Mouse (Mus musculus): ENCODE measurements at regions not wholly inside any gene's neighbourhood (a gene's known extent, or its start where the extent isn't known, plus 50 kb on each side); places are given as distances from the start of the nearest gene placed in this dataset.
"Not testable (repeated sequence)": the region's sequence is repeated elsewhere in the genome, so short reads cannot be mapped to it uniquely, and the experiment has no call there.

DNA sequence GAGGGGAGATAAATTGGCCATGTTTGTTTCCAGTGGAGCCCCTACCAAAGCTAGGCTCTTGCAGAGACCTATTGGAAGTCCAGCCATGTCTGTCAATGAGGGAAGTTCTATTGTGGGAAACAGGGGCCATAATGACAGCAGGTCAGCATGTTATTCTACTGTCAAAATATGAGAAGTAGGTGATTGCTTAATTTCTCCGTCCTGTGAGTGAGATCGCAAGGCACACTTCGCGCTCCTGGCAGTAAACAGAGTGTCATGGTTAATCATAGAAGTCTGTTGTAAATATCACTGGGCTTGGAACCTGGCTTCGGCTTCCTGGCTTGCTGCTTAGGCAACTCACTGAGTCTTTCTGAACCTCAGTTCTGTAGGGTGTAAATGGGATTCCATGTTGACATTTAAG, 72.5 kb upstream of the Ccdc122 start:
- intact Hi-C loops (cut with DNase I), result no loop called here
- no peak for DNase-seq

DNA sequence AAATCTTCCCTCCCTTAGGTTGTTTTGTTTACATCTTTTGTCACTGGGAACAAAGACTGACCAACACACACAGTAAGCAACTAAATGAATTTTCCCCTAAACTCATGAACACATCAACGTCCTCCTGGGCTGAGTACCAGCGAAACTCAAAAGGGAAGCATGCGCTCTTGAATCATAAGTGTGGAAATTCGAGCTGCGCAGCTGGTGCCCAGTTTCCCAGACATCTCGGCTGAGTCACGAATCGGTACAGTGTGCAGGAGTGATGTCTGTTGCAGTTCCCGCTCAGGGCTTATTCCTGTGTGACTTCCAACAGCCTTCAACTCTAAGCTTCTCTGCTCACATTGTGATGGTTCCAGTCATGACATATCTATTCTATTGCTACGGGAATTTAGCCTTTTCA, 77.7 kb upstream of the Ccdc122 start:
- intact Hi-C loops (cut with DNase I), result loop anchor here (5.0 kb wide), 1 partner anchor 38 kb away; no protein-coding TSS in a partner anchor
- DNase-seq, result no peak

DNA sequence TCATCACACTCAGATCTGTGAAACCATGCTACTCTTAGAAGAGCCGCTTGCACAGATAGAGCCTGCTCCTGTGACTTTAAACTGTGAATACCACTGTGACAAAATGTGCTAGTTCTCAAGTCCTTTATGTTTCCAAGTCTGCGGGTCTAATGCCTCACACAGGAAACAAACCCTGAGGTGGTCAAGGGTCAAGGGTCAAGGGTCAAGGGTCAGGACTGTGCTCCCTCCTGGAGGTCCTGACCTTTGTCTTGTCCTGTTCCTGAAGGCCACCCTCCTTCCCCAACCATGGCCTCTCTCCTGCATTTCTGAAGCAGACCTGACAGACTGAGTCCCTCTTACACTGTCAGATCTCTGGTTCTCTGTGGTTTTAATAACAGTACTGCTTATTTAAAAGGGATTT, 79.4 kb upstream of the Ccdc122 start:
- intact Hi-C loops (cut with DNase I), result loop anchor here (5.0 kb wide), 1 partner anchor 40 kb away; no protein-coding TSS in a partner anchor
- DNase-seq, result no peak

DNA sequence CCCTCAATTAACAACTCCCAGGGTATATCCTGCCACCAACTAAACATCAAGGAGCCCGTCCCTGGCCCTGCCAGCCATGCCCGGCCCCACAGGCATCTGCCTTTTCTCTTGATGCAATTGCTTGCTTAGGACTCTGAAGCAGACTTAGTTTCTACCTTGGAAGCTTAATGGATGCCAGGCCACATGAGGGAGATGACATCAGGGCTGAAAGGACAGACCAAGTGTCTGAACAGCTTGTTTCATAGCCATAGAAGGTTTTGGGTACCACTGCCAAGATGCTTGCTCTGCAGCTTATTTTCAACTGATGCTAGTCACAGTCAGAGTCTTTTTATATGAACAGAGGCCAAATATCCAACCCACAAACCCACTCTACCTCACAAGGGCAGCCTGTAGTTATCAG, 83.4 kb upstream of the Ccdc122 start:
- DNase-seq, result no peak
- intact Hi-C loops (cut with DNase I), result loop anchor here (5.0 kb wide), 2 partner anchors 54 to 451 kb away; no protein-coding TSS in a partner anchor

DNA sequence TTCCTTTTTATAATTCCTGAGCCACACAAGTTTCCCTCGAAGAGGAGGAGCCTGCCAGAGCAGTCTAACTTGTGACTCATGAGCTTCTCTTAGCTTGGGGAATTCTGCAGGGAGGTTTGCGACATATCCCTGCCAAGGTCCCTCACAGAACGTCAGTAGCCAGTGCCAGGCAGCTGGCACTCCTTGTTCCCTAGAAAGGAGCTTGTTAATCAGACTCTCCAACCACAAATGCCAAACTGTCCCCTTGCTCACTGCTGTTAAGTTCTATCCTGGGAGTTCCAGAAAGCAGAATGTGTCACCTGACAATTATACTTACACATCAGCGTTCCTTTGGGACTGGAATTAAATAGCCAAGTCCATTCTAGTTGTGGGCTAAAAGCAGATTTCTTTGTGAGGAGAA, 85.1 kb upstream of the Ccdc122 start:
- intact Hi-C loops (cut with DNase I), result loop anchor here (5.0 kb wide), 2 partner anchors 56 to 449 kb away; no protein-coding TSS in a partner anchor
- peak; percentile 79 to 86 for DNase-seq

DNA sequence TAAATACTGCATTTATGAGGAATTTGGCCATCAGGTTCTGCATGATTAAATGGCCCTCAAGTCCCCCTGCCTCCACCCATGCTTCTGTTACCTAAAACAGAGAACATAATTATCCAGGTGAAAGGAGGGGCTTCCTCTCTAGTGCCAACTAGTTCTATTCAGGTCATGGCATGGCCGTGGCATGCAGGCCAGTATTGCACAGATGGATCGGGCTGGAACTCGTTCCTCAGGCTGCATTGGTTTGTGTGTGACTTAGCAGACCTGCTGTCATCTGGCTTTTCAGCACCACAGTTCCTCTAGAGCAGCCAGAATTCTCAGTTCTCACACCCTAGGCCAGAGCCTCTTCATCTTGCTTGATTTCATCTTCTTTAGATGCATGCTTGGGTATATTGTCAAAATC, 87.2 kb upstream of the Ccdc122 start:
- intact Hi-C loops (cut with DNase I), result no loop called here
- DNase-seq, result peak; percentile 46 to 58

DNA sequence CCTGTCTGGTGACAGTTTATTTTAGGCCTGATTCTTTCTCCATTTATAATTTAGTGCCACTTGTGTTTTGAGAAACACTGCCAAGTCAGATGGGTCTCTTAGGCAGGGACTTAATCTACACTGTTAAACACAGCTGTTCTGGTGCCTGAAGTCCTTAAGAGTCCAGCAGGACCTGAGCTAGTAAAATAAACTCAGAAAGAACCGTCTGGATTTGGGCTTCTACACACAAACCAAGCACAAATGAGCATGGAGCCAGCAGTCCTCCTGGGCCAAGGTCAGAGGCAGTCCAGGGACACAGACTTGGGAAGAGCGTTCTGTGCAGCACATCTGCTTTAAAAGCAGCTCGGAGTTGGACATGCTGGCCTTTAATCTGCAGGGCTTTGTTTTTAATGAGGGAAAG, 87.6 kb upstream of the Ccdc122 start:
- DNase-seq, result peak; percentile 76 to 77
- intact Hi-C loops (cut with DNase I), result no loop called here

DNA sequence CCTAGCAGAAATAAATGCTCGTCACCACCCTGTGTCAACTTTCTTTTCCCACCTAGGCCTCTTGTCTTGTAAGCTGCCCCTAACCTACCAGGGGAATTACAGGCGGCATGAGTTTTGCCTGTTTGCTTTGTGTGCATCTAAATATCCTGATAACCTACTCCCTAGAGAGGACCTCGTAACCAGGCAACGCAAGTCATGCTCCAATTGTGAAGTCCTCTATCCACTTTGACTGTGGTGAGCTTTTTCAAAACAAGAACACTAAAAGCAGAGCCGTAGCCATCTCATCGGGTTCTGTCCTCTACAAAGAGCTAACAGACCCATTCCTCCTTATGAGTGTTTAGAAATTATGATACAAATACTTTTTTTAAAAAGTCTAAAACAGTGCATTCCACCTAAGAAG, 88.1 kb upstream of the Ccdc122 start:
- peak; percentile 41 to 42 for DNase-seq
- intact Hi-C loops (cut with DNase I), result no loop called here

DNA sequence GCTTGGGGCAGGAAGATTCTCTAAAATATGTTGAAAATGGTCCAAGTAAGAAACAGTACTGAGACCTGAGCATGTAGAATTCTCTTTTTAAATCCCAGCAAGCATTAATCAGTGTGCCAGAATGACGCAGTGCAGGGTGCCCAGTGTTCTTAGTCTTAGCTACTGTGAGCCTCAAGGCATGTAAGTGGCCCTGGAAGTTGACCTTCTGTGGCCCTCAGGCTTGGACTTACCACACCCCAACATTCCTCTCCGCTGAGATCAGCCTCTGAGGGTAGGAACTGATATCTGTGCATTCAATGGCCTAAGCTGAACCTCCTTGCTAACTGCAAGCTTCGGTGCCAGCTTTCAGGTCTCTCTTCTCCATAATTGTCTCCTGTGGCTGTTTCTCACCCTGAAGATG, 89.4 kb upstream of the Ccdc122 start:
- intact Hi-C loops (cut with DNase I), result loop anchor here (1.0 kb wide), 1 partner anchor 65 kb away; no protein-coding TSS in a partner anchor
- peak; percentile 45 to 67 for DNase-seq

DNA sequence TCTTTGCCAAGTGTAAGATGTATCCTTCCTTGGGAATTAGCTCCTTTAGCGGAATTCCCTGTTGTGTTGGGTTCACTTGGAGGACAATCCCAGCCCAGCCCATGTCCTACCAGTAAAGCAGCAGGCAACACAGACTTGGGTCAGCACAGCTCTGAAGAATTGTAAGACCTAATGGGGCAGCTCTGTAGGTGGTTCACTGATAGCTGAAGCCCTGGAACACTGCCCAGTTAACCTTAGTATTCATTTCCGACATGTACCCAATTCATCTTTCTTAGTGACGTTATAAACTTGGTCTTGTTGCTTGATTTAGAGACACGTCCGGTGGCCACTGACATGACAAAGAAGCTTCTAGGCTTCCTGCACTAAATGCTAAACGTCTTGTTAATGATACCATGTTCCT, 90.9 kb upstream of the Ccdc122 start:
- DNase-seq, result no peak
- intact Hi-C loops (cut with DNase I), result no loop called here

DNA sequence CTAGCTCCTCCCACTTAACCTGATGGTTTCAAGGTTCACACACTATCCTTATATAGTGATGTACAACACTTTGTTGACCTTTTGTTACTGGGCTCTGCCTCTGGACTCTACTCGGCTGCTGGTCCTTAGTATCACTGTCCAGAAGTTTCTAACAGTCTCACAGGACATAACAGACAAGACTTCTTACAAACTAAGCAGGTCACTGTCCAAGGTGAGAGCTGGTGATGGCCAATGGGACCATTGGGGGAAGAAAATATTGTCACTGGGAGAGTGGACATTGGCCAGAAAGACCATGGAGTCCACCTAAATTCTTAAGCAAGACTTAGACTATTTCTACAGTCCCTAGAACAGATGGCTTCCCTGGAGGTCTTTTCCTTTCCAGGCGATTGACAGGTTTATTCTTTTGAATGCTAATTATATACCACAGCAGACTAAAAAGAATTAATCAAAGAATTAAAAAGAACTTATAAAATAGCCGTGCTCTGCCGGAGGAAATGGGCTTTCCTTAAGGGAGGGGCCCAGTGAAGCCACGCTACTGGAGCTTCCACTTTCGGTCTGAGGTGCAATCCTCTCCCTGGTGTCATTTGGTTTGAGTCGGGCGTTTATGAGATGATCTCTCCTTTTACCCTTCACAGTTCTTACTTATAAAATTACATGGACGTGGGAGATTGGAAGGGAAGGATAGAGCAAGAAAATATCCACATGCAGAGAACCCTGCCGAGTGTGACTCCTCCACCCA, 94.9 kb upstream of the Ccdc122 start:
- intact Hi-C loops (cut with DNase I), result no loop called here

DNA sequence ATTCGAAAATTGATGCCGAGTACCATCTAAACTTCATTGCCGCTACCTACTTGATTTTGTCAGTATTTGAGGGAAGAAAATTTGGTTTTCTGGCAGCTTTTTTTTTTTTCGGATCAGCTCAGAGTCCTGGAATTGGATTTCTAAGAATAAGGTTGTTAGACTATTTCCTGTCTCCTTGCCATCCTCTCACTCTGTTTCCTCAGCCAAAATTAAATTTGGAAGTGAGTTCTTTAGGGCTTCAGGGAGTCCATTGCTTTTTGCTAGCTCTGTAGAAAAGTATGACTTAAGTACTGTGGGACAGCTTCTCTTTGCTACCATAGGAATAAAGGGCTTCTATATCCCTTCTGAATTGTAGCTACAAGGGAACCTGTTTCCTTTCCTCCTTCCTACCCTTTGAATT, 96.1 kb upstream of the Ccdc122 start:
- intact Hi-C loops (cut with DNase I), result no loop called here
- DNase-seq, result no peak

More for the DNA sequence above, 94.9 kb upstream of the Ccdc122 start:
- DNase-seq, result no peak

DNA sequence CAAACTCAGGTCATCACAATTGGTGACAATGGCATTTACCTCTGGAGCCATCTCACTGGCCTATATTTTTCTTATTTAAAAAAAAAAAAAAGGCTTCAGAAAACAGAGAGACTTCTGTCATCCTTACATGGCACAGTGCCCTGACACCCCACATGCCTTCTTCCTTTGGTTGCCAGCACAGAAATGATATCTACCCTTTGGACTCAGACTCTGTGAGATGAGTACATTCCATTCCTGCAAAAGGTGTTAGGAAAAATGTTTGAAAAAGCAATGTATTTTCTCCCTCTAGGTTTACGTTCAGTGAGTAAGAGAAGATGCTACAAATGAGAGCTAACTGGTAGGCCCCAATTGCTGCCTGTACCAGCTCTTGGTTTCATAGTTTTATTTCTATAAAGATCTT, 99.9 kb upstream of the Ccdc122 start:
- intact Hi-C loops (cut with DNase I), result no loop called here
- DNase-seq, result no peak

DNA sequence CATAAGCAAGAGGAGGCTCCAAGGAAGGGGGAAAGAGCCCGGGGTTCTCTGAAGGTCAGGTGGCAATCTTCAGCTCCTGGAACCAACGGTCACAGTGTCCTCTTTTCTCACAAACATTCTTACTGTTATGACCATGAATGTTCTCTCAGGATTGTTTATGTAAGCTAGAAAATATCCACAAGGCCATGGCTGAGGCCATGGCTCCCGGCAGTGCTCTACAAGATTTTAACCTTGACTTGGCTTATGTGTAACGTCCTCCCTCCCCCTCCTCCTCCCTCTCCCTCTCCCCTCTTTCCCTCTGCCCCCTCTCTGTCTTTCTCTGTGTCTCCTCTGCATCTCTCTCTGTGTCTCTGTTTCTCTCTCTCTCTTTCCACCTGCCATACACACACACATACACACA, 100.5 kb upstream of the Ccdc122 start:
- intact Hi-C loops (cut with DNase I); DNase-seq: not testable (repeated sequence)

DNA sequence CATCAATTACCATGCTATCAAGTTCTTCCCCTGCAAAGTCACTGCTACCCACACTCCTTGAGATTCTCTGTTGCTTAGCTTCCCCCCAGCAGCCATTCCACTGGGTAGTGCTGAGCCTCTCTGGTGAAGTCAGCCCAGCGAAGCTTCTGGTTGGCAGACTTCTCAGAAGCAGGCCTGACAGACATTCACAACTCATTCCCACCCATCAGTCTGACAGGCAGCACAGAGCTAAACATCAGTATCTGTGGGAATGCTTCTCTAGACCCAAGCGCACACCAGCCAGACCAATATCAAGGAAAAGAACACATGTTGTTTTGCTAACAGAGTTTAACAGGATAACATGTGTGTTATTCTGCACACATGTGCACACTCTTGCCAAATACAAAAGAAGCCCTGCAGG, 101.1 kb upstream of the Ccdc122 start:
- intact Hi-C loops (cut with DNase I), result no loop called here
- DNase-seq, result no peak

DNA sequence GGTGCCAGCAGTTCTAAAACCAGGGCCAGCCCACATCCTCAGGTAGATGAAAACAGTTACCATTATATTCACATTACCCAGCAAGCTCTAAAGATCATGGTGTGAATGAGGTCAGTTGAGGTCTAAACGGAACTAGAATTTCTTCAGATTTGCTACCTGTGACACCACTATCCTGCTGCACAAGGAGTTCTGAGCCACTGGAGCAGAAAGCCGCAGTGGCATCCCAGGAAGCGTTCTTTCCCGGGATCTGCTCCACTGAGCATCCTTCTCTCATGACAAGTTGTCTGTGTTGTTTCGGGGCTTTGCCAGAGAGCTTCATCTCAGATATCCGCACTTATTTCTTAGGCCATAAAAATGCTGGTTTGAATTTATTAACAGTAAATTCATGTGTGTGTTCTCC, 103.7 kb upstream of the Ccdc122 start:
- intact Hi-C loops (cut with DNase I), result no loop called here
- DNase-seq, result no peak

DNA sequence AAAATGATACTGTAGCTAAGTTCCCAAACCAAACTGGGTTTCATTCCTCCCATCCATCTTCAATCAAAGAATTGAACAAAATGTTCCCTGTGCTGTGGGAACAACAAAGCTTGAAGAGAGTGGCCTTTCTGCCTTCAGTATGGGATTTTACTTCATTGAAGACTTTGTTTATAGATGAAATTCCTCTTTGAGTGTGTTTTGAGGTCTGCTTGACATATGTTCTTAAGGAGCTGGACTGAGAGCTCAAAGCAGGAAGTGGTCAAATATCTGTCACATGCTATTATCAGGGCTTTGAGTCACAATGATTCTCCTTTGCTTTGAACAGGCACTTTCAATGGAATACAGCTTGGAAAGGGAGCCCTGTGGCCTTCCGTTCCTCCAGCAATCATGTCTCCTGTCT, 105.2 kb upstream of the Ccdc122 start:
- no peak for DNase-seq
- intact Hi-C loops (cut with DNase I), result no loop called here

DNA sequence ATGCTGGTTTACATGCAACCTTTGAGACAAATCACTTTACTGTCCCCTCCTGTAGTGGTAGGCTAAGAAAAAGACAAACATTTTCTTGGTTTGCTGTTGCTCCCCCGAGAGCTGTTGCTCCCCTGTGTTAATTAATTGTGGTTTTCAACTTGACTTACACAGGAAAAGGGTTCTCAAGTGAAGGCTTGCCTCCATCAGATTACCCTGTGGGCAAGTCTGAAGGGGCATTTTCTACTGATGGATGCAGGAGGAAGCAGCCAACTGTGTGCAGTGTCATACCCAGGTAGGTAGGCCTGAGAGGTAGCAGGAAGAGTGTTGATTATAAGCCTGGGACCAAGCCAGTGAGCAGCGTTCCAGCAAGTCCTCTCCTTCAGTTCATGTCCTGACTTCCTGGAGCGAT, 107.0 kb upstream of the Ccdc122 start:
- DNase-seq, result no peak
- intact Hi-C loops (cut with DNase I), result no loop called here

DNA sequence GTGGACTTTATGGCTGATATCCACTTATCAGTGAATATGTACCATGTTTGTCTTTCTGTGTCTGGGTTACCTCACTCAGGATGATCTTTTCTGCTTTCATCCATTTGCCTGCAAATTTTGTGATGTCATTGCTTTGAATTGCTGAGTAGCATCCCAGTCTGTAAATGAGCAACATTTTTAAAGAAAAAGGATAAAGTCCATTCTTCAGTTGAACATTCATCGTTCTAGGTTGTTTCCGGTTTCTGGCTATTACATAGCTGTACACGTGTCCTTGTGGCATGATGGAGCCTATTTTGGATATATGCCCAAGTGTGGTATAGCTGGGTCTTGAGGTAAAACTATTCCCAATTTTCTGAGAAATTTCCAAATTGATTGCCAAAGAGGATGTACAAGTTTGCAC, 107.9 kb upstream of the Ccdc122 start:
- no peak for DNase-seq
- intact Hi-C loops (cut with DNase I), result no loop called here

DNA sequence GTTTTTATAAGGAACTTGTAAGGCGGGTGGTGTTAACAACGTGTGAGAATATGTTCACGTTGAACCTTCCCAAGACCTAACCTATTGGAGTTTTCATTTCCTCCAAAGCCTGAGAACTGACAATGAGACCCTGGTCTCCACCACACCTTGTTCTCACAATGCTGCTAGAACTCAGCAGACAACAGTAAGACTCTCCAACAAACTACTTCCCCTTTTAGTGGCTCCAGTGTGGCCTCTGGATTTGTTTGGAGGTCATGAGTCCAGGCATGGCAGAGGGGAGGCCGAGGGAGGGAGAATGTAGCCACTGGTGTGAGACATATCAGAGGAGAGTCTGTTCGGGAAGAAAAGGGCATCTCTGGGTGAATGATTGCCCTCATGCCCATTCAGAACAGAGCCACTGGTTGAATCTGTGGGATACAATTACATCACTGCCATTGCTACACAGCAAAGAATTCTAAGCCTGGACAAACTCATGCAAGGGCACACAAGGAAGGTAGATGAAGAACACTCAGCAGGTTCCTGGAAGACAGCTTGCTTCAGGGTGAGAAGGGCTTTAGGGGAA, 109.2 kb upstream of the Ccdc122 start:
- intact Hi-C loops (cut with DNase I), result no loop called here
- no peak for DNase-seq

DNA sequence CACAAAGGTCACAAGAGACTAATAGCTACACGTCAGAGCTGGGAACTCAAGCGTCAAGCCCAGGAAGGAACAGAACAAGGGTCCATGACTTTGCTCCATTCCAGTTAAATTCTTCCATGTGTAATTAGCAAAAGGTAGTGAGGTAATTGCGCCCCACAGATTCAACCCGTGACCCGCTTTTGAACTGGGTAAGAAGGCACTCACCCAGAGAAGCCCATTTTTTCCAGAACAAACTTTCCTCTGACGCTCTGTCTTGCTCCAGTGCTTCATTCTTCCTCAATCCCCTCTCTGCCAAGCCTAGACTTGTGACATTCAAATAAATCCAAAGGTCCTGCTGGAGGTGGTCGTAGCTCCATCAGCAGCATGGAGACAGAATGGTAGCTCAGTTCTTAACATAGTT, 110.2 kb upstream of the Ccdc122 start:
- intact Hi-C loops (cut with DNase I), result no loop called here
- DNase-seq, result no peak

DNA sequence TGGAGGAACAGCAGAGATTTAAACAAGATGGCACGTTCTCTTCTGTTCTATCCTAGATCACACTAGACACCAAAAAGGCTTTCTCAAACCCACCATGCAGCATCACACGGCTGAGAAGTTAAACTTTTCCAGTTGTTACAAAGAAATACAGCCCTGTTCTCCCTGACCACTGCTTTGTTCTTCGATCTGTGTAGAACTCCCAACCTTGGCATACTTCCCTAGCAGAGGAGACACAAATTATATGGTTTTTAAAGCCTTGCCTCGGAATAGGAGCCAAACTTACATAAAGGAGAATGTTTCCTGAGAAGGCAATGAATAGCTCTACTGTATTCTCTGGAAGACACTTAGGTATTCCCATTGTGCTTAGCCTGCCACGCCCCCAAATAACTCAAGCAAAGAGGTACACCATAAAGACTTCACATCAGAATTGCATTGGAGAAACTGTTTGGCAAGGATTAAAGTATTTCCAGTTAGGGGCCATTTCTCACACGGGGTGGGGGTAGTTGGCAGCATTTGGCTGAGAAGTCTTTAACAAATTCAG, 114.1 kb upstream of the Ccdc122 start:
- intact Hi-C loops (cut with DNase I), result no loop called here
- DNase-seq, result no peak
